Mouse (Mus musculus) E14TG2a.4 (cell line): ENCODE results near the gene Thyn1.

ENCODE experiments used
- H3K27me3 ChIP-seq: 2 replicates; pipeline ENCODE4 v1.6.1; 2014; ENCODE audit warnings: low read length, control low read depth; ENCODE audit not compliant: insufficient read depth
- H3K36me3 ChIP-seq: 2 replicates; pipeline ENCODE4 v1.6.1; 2014; ENCODE audit warnings: low read length, control low read depth; ENCODE audit not compliant: insufficient read depth
- H3K4me1 ChIP-seq: replicated peaks from 2 replicates; pipeline ENCODE4 v1.6.1; 2014; ENCODE audit warnings: low read depth, low read length, control low read depth
- H3K4me3 ChIP-seq: replicated peaks from 2 replicates; pipeline ENCODE4 v1.5.1; 2014; ENCODE audit warnings: mild to moderate bottlenecking, low read length
- H3K9me3 ChIP-seq: 2 replicates; pipeline ENCODE4 v1.6.1; 2014; ENCODE audit warnings: low read length, control low read depth
- CTCF ChIP-seq: conservative IDR thresholded peaks from 2 replicates; pipeline ENCODE4 v1.5.1; 2014; ENCODE audit warnings: low read length
- NANOG ChIP-seq: IDR thresholded peaks from 2 replicates; pipeline ENCODE4 v1.6.1; 2014; ENCODE audit warnings: borderline replicate concordance, low read length, mixed read lengths
- POU5F1 ChIP-seq: IDR thresholded peaks from 2 replicates; pipeline ENCODE4 v1.6.1; 2014; ENCODE audit warnings: low read length, borderline replicate concordance

Gene Thyn1

DNA sequence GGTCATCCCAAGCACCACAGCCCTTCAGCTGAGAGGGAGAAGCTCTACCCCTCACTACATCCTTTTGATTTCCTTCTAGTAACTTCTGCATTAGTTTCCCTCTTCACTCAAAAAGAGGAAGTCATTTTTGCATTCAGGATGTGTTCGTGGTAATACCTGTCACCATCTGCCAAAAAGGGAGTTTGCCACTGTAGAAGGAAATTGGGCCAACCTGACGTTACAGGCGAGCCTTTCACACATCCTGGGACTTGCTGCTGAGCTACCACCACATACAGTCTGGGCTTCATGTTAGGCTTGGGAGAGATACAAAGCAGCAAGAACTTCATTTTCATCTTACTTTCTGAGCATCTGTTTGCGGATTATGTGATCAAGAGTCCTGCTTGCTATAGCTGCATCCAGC lies 24.2 kb downstream of the Thyn1 start:
- Histone ChIP-seq H3K4me1 (peaks cover 12% of the 10 kb centered on the region), H3K36me3 (peaks cover 40% of the 10 kb centered on the region), H3K4me3 (no peak overlapping the region), H3K9me3 (no peaks in the 10 kb centered on the region), H3K27me3 (no peaks in the 10 kb centered on the region)
- no peak for TF ChIP-seq CTCF
- no peak for TF ChIP-seq POU5F1
- TF ChIP-seq NANOG: no peak

DNA sequence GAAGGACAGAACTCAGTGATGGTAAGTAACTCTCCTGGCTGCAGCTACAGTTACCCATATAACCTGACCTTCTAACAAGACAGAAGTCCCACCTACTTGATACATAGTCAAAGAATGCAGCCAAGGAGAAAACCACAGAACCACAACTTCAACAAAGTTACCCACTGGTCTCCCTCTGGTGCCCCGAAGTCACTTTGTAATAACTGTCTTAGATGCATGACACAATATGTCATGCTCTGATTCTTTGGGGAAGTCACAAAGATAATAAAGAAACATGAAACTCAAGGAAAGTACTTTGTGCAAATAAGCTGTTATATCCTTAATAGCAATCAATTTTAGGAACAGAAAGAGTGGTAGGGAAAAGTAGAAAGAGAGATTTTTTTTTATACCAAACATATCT lies 27.2 kb downstream of the Thyn1 start:
- H3K36me3 ChIP-seq: peaks cover 27% of the 10 kb centered on the region; the same call in 1 of the 2 replicates
- no peaks in the 10 kb centered on the region for H3K27me3 ChIP-seq
- H3K4me1 ChIP-seq: peaks cover 24% of the 10 kb centered on the region
- TF ChIP-seq CTCF (no peak), POU5F1 (no peak), NANOG (no peak)
- H3K4me3 ChIP-seq: no peak overlapping the region
- no peaks in the 10 kb centered on the region for H3K9me3 ChIP-seq

DNA sequence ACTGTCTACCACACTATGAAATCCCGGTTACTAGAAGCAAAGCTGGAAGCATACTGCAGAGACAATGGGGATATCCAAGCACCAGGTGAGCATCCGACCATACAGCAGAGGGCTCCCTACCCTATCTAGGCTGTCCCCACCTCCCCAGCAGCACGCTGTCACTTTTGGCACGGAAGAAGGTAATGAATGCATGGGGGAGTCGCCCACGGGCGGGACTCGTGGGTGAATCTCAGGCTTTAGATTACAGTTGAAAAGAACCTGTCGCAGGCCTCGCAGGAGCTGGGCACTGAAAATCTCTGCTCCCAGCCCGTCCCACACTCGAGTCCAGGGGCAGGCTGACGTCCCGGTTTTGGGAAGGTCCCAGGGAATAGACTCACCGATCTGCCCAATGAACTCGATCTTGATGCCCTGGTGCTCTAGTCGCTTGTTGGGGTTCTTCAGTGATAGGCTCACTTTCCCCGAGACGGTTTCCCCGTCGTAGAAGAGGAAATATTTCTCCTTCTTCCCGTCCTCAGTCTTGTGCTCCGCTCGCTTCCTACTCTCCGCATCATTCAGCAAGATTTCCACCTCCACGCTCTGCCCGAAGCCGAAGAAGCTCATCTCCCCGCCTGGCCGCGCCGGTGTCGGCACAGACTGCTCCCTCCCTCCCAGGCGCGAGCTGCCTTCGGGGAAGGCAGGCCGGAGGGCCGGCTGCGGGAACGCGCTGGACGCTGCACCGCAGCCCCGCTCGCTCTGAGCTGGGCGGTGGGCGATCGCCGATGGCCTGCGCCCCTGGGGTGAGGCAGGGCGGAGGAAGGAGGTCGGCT lies 29.7 kb downstream of the Thyn1 start:
- no peak for TF ChIP-seq CTCF
- TF ChIP-seq NANOG: no peak
- H3K4me3 ChIP-seq: peak overlapping the region; percentile 100
- peaks cover 33% of the 10 kb centered on the region for H3K36me3 ChIP-seq
- H3K4me1 ChIP-seq: peaks cover 36% of the 10 kb centered on the region
- H3K9me3 ChIP-seq: no peaks in the 10 kb centered on the region
- H3K27me3 ChIP-seq: no peaks in the 10 kb centered on the region

DNA sequence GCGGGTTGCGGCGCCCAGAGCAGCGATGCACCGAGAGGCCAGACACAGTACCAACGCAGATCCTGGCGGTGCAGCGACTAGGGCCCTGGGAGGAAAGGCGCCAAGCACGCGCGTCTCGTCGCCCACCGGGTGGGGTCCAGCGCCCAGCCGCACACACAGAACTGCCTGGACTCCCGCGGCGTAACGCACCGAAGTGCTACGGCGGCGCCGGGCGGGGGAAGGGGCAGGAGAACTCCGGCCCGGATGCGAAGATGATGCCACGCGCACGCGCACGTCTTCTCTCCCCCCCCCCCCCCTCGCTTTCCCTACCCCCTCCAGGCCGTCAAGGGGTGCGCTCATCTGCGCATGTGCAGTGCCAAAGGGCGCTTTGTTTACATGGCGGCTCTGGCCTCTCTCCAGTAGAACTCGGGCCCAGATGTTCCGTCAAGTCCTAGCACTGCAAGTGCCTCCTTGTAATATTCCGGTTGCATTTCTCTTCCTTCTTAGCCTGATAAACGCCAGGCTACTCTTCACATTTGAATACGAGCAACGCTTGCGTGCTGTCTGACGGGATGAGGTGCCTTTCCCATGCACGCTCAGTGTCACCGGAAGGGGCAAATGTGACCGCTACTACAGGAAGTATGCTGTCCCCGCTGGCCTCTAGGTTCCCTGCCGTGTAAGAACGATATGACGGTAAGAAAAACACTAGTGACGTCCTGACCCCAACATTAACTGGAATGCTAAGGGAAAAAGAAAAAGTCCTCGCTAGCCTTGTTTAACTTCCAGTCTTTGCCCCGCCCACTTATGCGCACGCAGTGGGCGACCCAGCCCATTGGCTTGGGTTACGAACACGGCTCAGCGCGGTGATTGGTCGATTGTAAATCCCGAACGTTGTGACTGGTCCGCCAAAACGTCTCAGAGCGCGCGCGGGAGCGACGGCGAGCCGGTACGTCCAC lies 30.6 kb downstream of the Thyn1 start, which contains the start of the genes Vps26b and Ncapd3:
Gene Vps26b (minus strand): TSS at position 238 of the 935 bp plus-strand sequence.
Gene Ncapd3 (plus strand): TSS at position 348 of the 935 bp plus-strand sequence.
- Histone ChIP-seq H3K27me3 (no peaks in the 10 kb centered on the region), H3K4me3 (peak within 1 kb of the TSS; percentile 100), H3K4me1 (peaks cover 36% of the 10 kb centered on the region), H3K9me3 (no peaks in the 10 kb centered on the region), H3K36me3 (peaks cover 42% of the 10 kb centered on the region)
- TF ChIP-seq POU5F1 (no peak), NANOG (no peak), CTCF (no peak)

DNA sequence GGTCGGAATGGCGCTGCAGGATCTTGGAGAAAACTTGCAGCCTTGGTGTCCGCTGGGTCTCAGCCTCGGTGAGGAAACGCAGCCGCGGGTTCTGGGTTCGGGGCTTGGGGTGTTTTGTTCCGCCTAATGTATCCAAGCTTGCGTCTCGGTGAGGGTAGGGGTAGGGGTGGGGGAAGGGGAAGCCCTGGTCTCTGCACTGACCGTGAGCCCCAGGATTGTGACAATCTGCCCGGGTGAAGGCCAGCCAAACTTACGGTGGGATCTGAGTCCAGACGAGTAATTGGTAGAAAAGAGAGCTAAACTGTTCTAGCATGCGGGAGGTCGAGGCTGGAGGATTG lies 31.2 kb downstream of the Thyn1 start:
- Histone ChIP-seq H3K4me1 (peaks cover 36% of the 10 kb centered on the region), H3K36me3 (peaks cover 46% of the 10 kb centered on the region), H3K4me3 (peak overlapping the region; percentile 100), H3K9me3 (no peaks in the 10 kb centered on the region), H3K27me3 (no peaks in the 10 kb centered on the region)
- TF ChIP-seq CTCF: no peak
- TF ChIP-seq NANOG: no peak
- TF ChIP-seq POU5F1: no peak

DNA sequence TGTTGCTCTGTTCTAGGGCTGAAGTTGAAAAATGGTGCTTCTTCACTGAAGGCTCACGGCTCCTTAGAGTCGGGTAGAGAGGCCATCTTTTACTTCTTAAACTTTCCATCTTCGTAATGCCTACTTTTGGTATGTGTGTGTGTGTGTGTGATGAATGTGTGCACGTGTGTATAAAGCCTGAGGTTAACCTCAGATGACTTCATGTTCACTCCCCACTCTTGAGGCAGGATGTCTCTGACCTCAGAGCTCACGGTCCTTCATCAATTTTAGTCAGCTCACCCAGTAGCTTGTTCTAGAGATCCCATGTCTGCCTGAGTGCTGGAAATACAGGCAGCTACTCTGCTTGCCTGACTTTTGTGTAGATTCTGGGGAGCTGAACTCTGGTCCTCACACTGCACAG lies 44.4 kb downstream of the Thyn1 start:
- H3K27me3 ChIP-seq: no peaks in the 10 kb centered on the region
- TF ChIP-seq NANOG (no peak), POU5F1 (no peak), CTCF (no peak)

DNA sequence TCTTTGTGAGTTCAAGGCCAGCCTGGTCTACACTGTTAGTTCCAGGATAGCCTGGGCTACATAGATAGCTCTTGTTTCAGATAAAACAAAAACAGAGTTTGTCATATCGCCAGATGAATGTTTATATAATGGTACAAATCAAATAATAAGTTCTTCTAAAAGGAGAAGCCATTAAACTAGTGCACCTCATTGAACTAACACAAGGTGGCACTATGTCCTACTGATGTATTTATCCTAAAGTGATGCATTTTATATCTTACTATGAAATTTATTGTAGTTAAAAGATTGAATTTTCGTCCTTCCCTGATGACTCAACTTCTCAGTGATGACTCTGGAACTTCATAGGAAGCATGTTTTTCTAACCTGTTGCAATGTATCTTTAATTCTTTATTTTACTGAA lies 50.0 kb downstream of the Thyn1 start:
- no peaks in the 10 kb centered on the region for H3K9me3 ChIP-seq
- H3K27me3 ChIP-seq: no peaks in the 10 kb centered on the region
- no peak overlapping the region for H3K4me3 ChIP-seq
- TF ChIP-seq CTCF: peak; percentile 10; the same call in 1 of the 2 replicates
- no peak for TF ChIP-seq NANOG
- TF ChIP-seq POU5F1: no peak
- H3K4me1 ChIP-seq: no peaks in the 10 kb centered on the region
- peaks cover 97% of the 10 kb centered on the region for H3K36me3 ChIP-seq

More for the DNA sequence above, 44.4 kb downstream of the Thyn1 start:
- H3K9me3 ChIP-seq: no peaks in the 10 kb centered on the region
- H3K36me3 ChIP-seq: peaks cover 96% of the 10 kb centered on the region
- H3K4me1 ChIP-seq: no peaks in the 10 kb centered on the region
- H3K4me3 ChIP-seq: no peak overlapping the region
